Mouse (Mus musculus) stomach, embryonic 14.5 days (tissue): Measurements from ENCODE around the gene Ece1. TPM values are rescaled to one million over a fixed set of nuclear protein-coding genes. Genes with fewer than 3 reads are reported as not detected.
A peak's percentile ranks its signal among the peaks of the same experiment; 100 is the strongest.

Source experiments
- ATAC-seq: fragments of 200-750 bp; cut with Nextera tagmentation; 2 replicates; pipeline ENCODE4 v1.8.0; 2017; ENCODE audit warnings: low read depth, moderate TSS enrichment; ENCODE audit not compliant: insufficient number of reproducible peaks, insufficient read depth, low FRiP score
- H3K27ac ChIP-seq: fragments of 300-500 bp; sonication (generic); 2 replicates; pipeline ENCODE4 v1.5.1; 2014; ENCODE audit warnings: mild to moderate bottlenecking, low read length, moderate library complexity, mixed read lengths
- H3K27me3 ChIP-seq: fragments of 300-500 bp; sonication (generic); 2 replicates; pipeline ENCODE4 v1.6.1; 2014; ENCODE audit warnings: low read length, control low read depth, mixed read lengths; ENCODE audit not compliant: control insufficient read depth, insufficient read depth
- H3K36me3 ChIP-seq: fragments of 300-500 bp; sonication (generic); 2 replicates; pipeline ENCODE4 v1.6.1; 2014; ENCODE audit warnings: mild to moderate bottlenecking, control low read depth, low read length, moderate library complexity, mixed read lengths; ENCODE audit not compliant: control insufficient read depth, insufficient read depth
- H3K4me1 ChIP-seq: fragments of 300-500 bp; sonication (generic); 2 replicates; pipeline ENCODE4 v1.6.1; 2014; ENCODE audit warnings: low read length, control low read depth, mixed read lengths; ENCODE audit not compliant: control insufficient read depth, insufficient read depth
- H3K4me2 ChIP-seq: fragments of 300-500 bp; sonication (generic); replicated peaks from 2 replicates; pipeline ENCODE4 v1.6.1; 2014; ENCODE audit warnings: low read depth, low read length, control low read depth
- H3K4me3 ChIP-seq: fragments of 300-500 bp; sonication (generic); 2 replicates; pipeline ENCODE4 v1.5.1; 2014; ENCODE audit warnings: low read depth, low read length, control low read depth
- H3K9ac ChIP-seq: fragments of 300-500 bp; sonication (generic); replicated peaks from 2 replicates; pipeline ENCODE4 v1.6.1; 2014; ENCODE audit warnings: low read depth, mild to moderate bottlenecking, control low read depth, low read length, moderate library complexity, mixed read lengths
- H3K9me3 ChIP-seq: fragments of 300-500 bp; sonication (generic); 2 replicates; pipeline ENCODE4 v1.6.1; 2016; ENCODE audit warnings: low read depth, low read length, control low read depth; ENCODE audit not compliant: control insufficient read depth
- WGBS: fragments of 180-500 bp; shearing (Covaris S2); extraction: QIAGEN DNeasy Blood & Tissue Kit; methylation state at CpG from one replicate; pipeline ENCODE4 v1.1.7; 2014; 5-methylcytosine and 5-hydroxymethylcytosine counted together
- polyA plus RNA-seq: library from polyadenylated mRNA; unstranded; fragments of >200 nt; fragmentation: Nextera tagmentation; extraction: Ambion mirVana; gene quantifications from 2 replicates; pipeline ENCODE4 v1.2.1, GENCODE M21; 2014

The Ece1 gene
- polyA plus RNA-seq, 1 experiment from 2014 or later = 80.6 TPM

DNA sequence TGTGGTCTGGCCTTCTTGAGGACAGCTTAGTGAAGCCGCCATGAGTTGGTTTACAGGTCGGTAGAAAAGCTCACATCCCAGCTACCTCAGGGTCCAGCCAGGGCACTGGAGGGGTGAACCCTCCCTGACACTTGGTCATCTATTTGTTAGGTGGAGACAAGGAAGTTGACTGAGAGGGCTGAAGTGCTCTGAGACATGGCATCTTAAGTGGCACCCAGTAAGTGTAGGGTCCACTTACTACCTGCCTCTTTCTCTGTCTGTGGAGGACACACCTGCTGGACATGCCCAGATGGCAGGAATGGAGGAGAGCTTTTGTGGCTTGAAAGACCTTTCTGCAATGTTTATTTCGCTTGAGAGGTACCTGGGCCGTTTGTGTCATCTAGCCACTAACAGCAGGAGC lies 46.9 kb downstream of the Ece1 start:
- no peak overlapping the region for H3K4me2 ChIP-seq
- no peaks in the 10 kb centered on the region for H3K27me3 ChIP-seq
- H3K4me1 ChIP-seq = peaks cover 14% of the 10 kb centered on the region
- H3K27ac ChIP-seq = no peak overlapping the region
- H3K9me3 ChIP-seq = no peaks in the 10 kb centered on the region
- no peak for ATAC-seq
- 66% methylated on average over 4 of the region's 4 CpGs for WGBS
- no peak overlapping the region for H3K4me3 ChIP-seq
- H3K9ac ChIP-seq = no peak overlapping the region
- H3K36me3 ChIP-seq = no peaks in the 10 kb centered on the region

DNA sequence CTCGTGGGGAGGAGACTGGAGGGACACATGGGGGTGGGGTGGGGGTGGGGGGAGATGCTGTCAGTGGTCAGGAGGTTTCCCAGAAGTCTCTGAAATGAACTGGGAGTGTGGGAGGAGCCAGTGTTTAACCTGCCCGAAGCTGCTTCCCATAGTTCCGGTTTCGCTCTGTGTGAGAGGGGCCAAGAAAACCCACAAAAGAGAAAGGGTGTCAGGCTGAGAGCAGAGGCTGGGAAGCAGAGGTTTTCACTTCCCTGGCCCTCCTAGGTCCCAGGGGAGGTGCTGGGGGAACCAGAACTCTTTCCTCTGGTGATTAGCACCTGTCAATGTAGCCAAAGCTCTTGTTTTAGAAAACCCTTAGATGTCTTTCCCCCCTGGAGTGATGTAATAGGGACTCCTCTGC lies 47.4 kb downstream of the Ece1 start:
- H3K9me3 ChIP-seq = no peaks in the 10 kb centered on the region
- H3K27ac ChIP-seq = no peak overlapping the region
- H3K27me3 ChIP-seq = no peaks in the 10 kb centered on the region
- peaks cover 18% of the 10 kb centered on the region for H3K4me1 ChIP-seq
- no peak for ATAC-seq
- 45% methylated on average over 4 of the region's 4 CpGs for WGBS
- H3K4me2 ChIP-seq = no peak overlapping the region
- no peak overlapping the region for H3K4me3 ChIP-seq
- no peak overlapping the region for H3K9ac ChIP-seq
- H3K36me3 ChIP-seq = no peaks in the 10 kb centered on the region

DNA sequence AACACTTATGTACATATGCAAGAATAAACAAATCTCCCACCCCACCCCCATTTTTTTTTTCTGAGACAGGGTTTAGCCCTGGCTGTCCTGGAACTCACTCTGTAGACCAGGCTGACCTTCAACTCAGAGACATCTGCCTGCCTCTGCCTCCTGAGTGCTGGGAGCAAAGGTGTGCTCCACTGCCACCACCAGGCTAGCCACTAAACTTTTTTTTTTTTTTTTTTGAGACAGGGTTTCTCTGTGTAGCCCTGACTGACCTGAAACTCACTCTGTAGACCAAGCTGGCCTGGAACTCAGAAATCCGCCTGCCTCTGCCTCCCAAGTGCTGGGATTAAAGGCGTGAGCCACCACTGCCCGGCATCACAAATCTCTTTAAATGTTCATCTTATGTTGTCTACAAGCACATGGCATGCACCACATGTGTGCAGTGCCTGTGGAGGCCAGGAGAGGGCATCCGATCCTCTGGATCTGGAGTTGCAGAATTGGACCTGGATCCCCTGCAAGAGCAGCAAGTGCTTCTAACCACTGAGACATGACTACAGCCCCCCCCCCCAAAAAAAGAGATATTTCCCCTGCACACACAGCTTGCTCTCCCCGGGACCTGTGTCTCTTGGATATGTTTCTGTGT lies 48.5 kb downstream of the Ece1 start:
- Histone ChIP-seq H3K27me3 (no peaks in the 10 kb centered on the region), H3K9ac (no peak overlapping the region), H3K9me3 (no peaks in the 10 kb centered on the region), H3K4me2 (no peak overlapping the region), H3K4me1 (peaks cover 18% of the 10 kb centered on the region), H3K36me3 (no peaks in the 10 kb centered on the region), H3K27ac (no peak overlapping the region), H3K4me3 (no peak overlapping the region)
- WGBS = 94% methylated on average over 5 of the region's 5 CpGs
- no peak for ATAC-seq

DNA sequence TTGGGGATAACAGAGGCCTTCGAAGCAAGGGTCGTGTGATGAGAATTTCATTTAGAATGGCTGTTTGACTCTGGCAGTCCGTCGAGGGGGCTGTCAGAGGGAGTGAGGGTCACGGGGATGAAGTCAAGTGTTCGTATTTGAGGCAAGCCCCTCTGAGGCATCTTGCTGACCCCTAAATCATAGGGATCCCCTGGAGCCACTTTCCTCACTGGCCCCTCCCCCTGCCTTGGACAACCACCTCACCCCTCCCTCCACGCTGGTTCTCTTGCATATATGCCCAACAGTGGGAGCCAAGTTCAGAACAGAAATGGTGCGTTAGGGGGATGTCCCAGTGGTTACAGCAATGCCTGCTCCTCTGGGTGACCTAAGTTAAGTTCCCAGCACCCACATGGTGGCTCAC lies 49.6 kb downstream of the Ece1 start:
- Histone ChIP-seq H3K4me2 (no peak overlapping the region), H3K4me3 (no peak overlapping the region), H3K4me1 (peaks cover 18% of the 10 kb centered on the region), H3K9ac (no peak overlapping the region), H3K27ac (no peak overlapping the region), H3K27me3 (no peaks in the 10 kb centered on the region), H3K9me3 (no peaks in the 10 kb centered on the region), H3K36me3 (no peaks in the 10 kb centered on the region)
- no peak for ATAC-seq
- 82% methylated on average over 8 of the region's 8 CpGs for WGBS

DNA sequence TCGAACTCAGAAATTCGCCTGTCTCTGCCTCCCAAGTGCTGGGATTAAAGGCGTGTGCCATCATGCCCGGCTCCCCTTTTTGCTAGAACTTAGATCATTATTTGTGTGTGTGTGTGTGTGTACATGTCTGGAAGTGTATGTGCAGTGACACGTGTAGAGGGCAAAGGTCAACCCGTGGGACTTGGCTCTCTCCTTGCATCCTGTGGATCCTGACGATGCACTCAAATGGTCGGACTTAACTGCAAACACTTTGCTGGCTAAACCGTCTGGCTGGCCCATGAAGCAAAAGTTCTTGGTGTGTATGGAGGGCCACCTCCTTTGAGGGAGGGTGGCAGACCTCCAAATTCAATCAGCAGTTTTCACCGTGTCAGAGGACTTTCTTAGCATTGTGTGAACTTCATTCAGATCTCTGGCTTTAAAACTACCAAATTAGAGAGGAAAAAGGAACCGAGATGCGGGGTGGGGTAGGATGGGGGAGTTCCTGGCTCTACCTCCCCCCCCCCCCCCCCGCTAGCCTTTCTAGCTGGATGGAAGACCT lies 50.8 kb downstream of the Ece1 start:
- Histone ChIP-seq H3K9me3 (no peaks in the 10 kb centered on the region), H3K9ac (no peak overlapping the region), H3K4me3 (peak overlapping the region; percentile 50), H3K4me1 (peaks cover 28% of the 10 kb centered on the region), H3K27ac (no peak overlapping the region), H3K27me3 (no peaks in the 10 kb centered on the region), H3K36me3 (no peaks in the 10 kb centered on the region), H3K4me2 (peak overlapping the region; percentile 95)
- ATAC-seq = no peak
- 59% methylated on average over 12 of the region's 13 CpGs for WGBS

DNA sequence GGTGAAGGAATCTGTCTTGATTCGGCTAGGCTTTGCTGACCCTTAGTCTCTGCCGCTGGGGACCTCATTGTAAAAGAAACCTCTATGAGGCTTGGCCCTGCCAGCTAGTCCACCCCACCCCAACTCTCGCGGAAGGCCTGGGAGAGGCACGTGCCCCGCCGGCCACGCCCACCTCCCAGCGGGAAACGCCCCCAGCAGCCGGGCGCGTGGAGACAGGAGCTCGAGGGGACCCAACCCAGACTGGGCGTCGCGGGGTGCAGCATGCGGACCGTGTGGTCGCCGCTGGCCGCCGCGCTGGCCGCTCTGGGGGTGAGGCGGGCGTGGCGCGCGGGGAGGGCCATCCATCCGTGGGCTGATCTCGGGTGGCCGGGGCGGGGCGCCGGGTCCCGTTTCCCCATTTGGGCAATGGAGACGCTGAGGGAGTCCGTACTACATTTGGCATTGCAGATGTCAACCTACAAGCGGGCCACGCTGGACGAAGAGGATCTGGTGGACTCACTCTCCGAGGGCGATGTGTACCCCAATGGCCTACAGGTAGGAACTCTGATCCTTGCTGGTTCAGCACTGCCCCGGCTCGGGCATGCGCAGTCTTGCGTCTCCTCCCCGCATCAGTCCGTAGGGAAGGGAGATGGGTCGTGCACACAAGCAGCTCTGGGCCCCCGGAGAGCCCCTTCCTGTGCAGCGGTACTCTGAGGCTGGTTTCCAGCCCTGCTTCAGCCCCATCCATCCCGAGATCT lies 51.5 kb downstream of the Ece1 start:
- Histone ChIP-seq H3K27me3 (no peaks in the 10 kb centered on the region), H3K4me2 (peak overlapping the region; percentile 95), H3K27ac (no peak overlapping the region), H3K4me1 (peaks cover 35% of the 10 kb centered on the region), H3K9me3 (no peaks in the 10 kb centered on the region), H3K4me3 (peak overlapping the region; percentile 50), H3K9ac (peak overlapping the region; percentile 46), H3K36me3 (no peaks in the 10 kb centered on the region)
- under 1% methylated on average over 54 of the region's 54 CpGs for WGBS
- peak; percentile 83 for ATAC-seq

DNA sequence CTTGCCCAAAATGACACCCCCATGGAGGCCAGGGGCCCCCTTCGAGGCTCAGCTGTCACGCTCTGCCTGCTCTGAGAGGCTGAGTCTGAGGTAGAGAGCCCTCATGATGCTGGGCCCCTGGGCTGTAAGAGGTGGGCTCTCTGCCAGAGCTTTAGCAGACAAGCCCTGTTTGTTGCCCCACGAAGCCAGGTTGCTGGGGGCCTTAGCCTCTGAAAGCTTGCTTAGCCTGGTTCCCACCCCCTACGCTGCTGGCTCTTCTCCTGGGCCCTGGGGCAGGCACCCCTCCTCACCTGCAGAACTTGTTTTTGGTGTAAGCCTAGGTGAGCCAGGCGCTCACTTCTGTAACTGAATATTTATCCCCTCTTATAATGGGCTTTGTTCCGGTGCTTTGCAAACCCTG lies 55.6 kb downstream of the Ece1 start:
- no peak for ATAC-seq
- Histone ChIP-seq H3K27ac (peak overlapping the region; percentile 92), H3K36me3 (0 out of 2 replicates have a peak, but pooled peaks cover 2% of the 10 kb centered on the region), H3K9me3 (no peaks in the 10 kb centered on the region), H3K4me3 (no peak overlapping the region), H3K27me3 (no peaks in the 10 kb centered on the region), H3K9ac (no peak overlapping the region), H3K4me1 (peaks cover 57% of the 10 kb centered on the region), H3K4me2 (no peak overlapping the region)
- 40% methylated on average over 6 of the region's 6 CpGs for WGBS

DNA sequence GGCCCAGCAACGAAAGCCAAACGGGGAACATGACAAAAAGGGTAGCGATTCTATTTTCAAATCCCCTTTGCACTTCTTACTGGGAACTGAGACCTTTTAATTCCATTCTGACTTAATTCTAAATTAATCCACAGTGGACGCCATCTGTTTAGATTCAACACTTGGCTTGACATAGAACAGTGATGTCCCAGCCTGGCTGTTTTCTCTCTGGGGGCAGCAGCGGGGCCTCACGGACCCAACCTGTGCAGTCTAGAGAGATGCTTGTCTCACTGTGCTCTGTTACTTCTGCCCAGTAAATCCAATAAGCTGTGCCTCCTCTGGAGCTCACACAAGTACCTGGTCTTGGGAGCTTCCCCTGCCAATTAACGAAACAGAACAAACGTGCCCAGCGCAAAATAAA lies 56.5 kb downstream of the Ece1 start:
- H3K4me3 ChIP-seq = no peak overlapping the region
- no peak overlapping the region for H3K4me2 ChIP-seq
- H3K9me3 ChIP-seq = no peaks in the 10 kb centered on the region
- H3K27me3 ChIP-seq = no peaks in the 10 kb centered on the region
- peaks cover 4% of the 10 kb centered on the region for H3K36me3 ChIP-seq
- ATAC-seq = no peak
- H3K27ac ChIP-seq = peak overlapping the region; percentile 92; the same call in 1 of the 2 replicates
- H3K9ac ChIP-seq = no peak overlapping the region
- H3K4me1 ChIP-seq = peaks cover 50% of the 10 kb centered on the region
- 47% methylated on average over 9 of the region's 9 CpGs for WGBS
